Mouse (Mus musculus): ENCODE results near the gene Tmem128. TPM values are rescaled to one million over a fixed set of nuclear protein-coding genes. Genes with fewer than 3 reads are reported as not detected.

Gene Tmem128
- total RNA-seq (2021) = 10 to 100 TPM; 15.8 to 16.9 TPM
- long read RNA-seq, experiment 1, transcript Tmem128-201 (5 exons, 1,291 nt) = major isoform, 12 of 15 reads
- long read RNA-seq, experiment 1, partial matches to known transcripts = 1 of 15 reads
- long read RNA-seq, experiment 1, other reads (novel, unspliced or antisense) = 1 of 15 reads
- long read RNA-seq, experiment 2, transcript Tmem128-201 (5 exons, 1,291 nt) = major isoform, 7 of 11 reads
- long read RNA-seq, experiment 2, partial matches to known transcripts = 0 of 11 reads
- long read RNA-seq, experiment 2, other reads (novel, unspliced or antisense) = 1 of 11 reads

GRCm38 (mm10) chr5:38260107-38260682, at the start of gene Tmem128:
Tmem128 (plus strand) TSS chr5:38260185.
- intact Hi-C loops (cut with DNase I) = no loop called here

GRCm38 (mm10) chr5:38211691-38212090, 48.3 kb upstream of the Tmem128 start:
- DNase-seq = no peak
- intact Hi-C loops (cut with DNase I) = no loop called here

More at GRCm38 (mm10) chr5:38260107-38260682, at the start of gene Tmem128:
- peak; percentile 70 to 76 for DNase-seq

- intact Hi-C loops (cut with DNase I) = no loop called here
- no peak for DNase-seq
These were observed 47.0 kb upstream of the Tmem128 start for GRCm38 (mm10) chr5:38213009-38213408.

GRCm38 (mm10) chr5:38219771-38220307, 40.1 kb upstream of the Tmem128 start:
- no peak for DNase-seq
- intact Hi-C loops (cut with DNase I) = no loop called here

GRCm38 (mm10) chr5:38220328-38220912, 39.6 kb upstream of the Tmem128 start, which contains the start of the genes Zbtb49 and Lyar:
Zbtb49 (minus strand) TSS chr5:38220457.
Lyar (plus strand) TSS chr5:38220470.
- intact Hi-C loops (cut with DNase I) = no loop called here

GRCm38 (mm10) chr5:38235422-38235821, 24.6 kb upstream of the Tmem128 start:
- DNase-seq = peak; percentile 47 to 61
- intact Hi-C loops (cut with DNase I) = no loop called here

More at GRCm38 (mm10) chr5:38220328-38220912, 39.6 kb upstream of the Tmem128 start, which contains the start of the genes Zbtb49 and Lyar:
- DNase-seq = peak; percentile 97 to 98

GRCm38 (mm10) chr5:38236627-38237026, 23.4 kb upstream of the Tmem128 start:
- intact Hi-C loops (cut with DNase I) = no loop called here

GRCm38 (mm10) chr5:38240727-38241472, 19.1 kb upstream of the Tmem128 start:
- no peak for DNase-seq
- intact Hi-C loops (cut with DNase I) = no loop called here

More at GRCm38 (mm10) chr5:38236627-38237026, 23.4 kb upstream of the Tmem128 start:
- no peak for DNase-seq

- intact Hi-C loops (cut with DNase I) = no loop called here
- no peak for DNase-seq
These were observed 18.5 kb upstream of the Tmem128 start for GRCm38 (mm10) chr5:38241473-38241834.

GRCm38 (mm10) chr5:38241966-38242365, 18.0 kb upstream of the Tmem128 start:
- no peak for DNase-seq
- intact Hi-C loops (cut with DNase I) = no loop called here

- intact Hi-C loops (cut with DNase I) = no loop called here
- no peak for DNase-seq
These were observed 4.8 kb upstream of the Tmem128 start for GRCm38 (mm10) chr5:38255195-38255594.

GRCm38 (mm10) chr5:38255644-38256043, 4.3 kb upstream of the Tmem128 start:
- no peak for DNase-seq
- intact Hi-C loops (cut with DNase I) = no loop called here

GRCm38 (mm10) chr5:38256551-38256950, 3.4 kb upstream of the Tmem128 start:
- intact Hi-C loops (cut with DNase I) = no loop called here
- DNase-seq = no peak

- intact Hi-C loops (cut with DNase I) = no loop called here
- no peak for DNase-seq
These were observed 1.8 kb upstream of the Tmem128 start for GRCm38 (mm10) chr5:38258034-38258772.

- no peak for DNase-seq
- intact Hi-C loops (cut with DNase I) = no loop called here
These were observed 1.2 kb upstream of the Tmem128 start for GRCm38 (mm10) chr5:38258773-38259146.

GRCm38 (mm10) chr5:38259455-38260106, 404 bp upstream of the Tmem128 start:
- no peak for DNase-seq
- intact Hi-C loops (cut with DNase I) = no loop called here

- intact Hi-C loops (cut with DNase I) = no loop called here
- DNase-seq = no peak
These were observed 11.0 kb downstream of the Tmem128 start for GRCm38 (mm10) chr5:38270942-38271341.

GRCm38 (mm10) chr5:38273831-38274230, 13.8 kb downstream of the Tmem128 start:
- intact Hi-C loops (cut with DNase I) = no loop called here
- no peak for DNase-seq

- intact Hi-C loops (cut with DNase I) = no loop called here
- no peak for DNase-seq
These were observed 15.8 kb downstream of the Tmem128 start, which contains the start of gene Otop1 for GRCm38 (mm10) chr5:38275771-38276170. Otop1 (plus strand) TSS chr5:38275972.
